Mouse (Mus musculus) MEL (cell line): ENCODE results near the gene Vdac1.

Source experiments
- CTCF ChIP-seq, 3 experiments: IDR thresholded peaks in 2 of 3; conservative IDR thresholded peaks in 1 of 3; 2 replicates each; pipeline ENCODE4 v1.5.1; 2011 to 2012; ENCODE audit warnings: low read length in 3 of 3, low read depth in 2 of 3, mild to moderate bottlenecking in 2 of 3, improper control_type of control experiment in 1 of 3, inconsistent platforms in 1 of 3, mixed read lengths in 1 of 3, moderate library complexity in 1 of 3; ENCODE audit not compliant: control insufficient read depth in 1 of 3, insufficient read depth in 1 of 3, poor library complexity in 1 of 3, severe bottlenecking in 1 of 3
- POLR2A ChIP-seq, 2 experiments: IDR thresholded peaks; 2 replicates each; pipeline ENCODE4 v1.6.1; 2011 to 2012; ENCODE audit warnings: low read length in 2 of 2, mild to moderate bottlenecking in 2 of 2, control low read depth in 1 of 2, improper control_type of control experiment in 1 of 2, low read depth in 1 of 2, moderate library complexity in 1 of 2; ENCODE audit not compliant: control insufficient read depth in 1 of 2, insufficient read depth in 1 of 2, poor library complexity in 1 of 2
- USF1 ChIP-seq: IDR thresholded peaks from 2 replicates; pipeline ENCODE4 v1.6.1; 2014; ENCODE audit warnings: low read depth, mild to moderate bottlenecking, inconsistent platforms, low read length, improper control_type of control experiment, moderate library complexity
- ZKSCAN1 ChIP-seq: IDR thresholded peaks from 2 replicates; pipeline ENCODE4 v1.6.1; 2012; ENCODE audit warnings: low read depth, mild to moderate bottlenecking, inconsistent platforms, low read length, improper control_type of control experiment, moderate library complexity
- ZNF384 ChIP-seq: IDR thresholded peaks from 2 replicates; pipeline ENCODE4 v1.6.1; 2012; ENCODE audit warnings: low read depth, mild to moderate bottlenecking, inconsistent platforms, low read length, improper control_type of control experiment

DNA sequence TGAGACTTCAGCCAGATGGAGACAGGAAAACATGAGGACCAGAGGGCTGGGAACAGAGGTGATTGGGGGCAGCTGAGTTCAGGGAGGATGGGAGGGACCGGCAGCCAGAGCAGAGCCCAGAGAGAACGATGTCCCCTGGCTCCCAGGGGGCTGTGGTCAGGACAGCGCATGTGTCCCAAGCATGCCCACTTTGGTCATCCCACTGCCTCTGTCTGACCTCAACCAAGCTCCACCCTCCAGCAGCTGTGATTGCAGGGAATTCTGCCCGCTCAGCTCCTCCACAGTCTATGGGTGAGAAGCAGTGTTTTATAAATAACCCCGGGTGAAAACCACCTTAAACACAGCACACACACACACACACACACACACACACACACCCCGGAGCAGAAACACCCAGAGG is 68.8 kb downstream of the Vdac1 start:
- TF ChIP-seq CTCF (IDR thresholded peaks at IDR 0.05 in 2 of 3, conservative IDR thresholded peaks at IDR 0.05 in 1 of 3; ENCODE audit: control insufficient read depth in 1 of 3, insufficient read depth in 1 of 3, low read depth in 2 of 3, low read length in 3 of 3, poor library complexity in 1 of 3, severe bottlenecking in 1 of 3) (no peak), ZKSCAN1 (no peak), USF1 (no peak), ZNF384 (no peak), POLR2A (IDR thresholded peaks at IDR 0.05; ENCODE audit: control insufficient read depth in 1 of 2, insufficient read depth in 1 of 2, low read depth in 1 of 2, low read length in 2 of 2, poor library complexity in 1 of 2) (no peak)
